Mouse (Mus musculus): ENCODE measurements around the gene 1700001P01Rik. TPM values are rescaled to one million over a fixed set of nuclear protein-coding genes. Genes with fewer than 3 reads are reported as not detected.

The 1700001P01Rik gene
- total and polyA plus RNA-seq, 2 experiments from 2014 or later = not detected

DNA sequence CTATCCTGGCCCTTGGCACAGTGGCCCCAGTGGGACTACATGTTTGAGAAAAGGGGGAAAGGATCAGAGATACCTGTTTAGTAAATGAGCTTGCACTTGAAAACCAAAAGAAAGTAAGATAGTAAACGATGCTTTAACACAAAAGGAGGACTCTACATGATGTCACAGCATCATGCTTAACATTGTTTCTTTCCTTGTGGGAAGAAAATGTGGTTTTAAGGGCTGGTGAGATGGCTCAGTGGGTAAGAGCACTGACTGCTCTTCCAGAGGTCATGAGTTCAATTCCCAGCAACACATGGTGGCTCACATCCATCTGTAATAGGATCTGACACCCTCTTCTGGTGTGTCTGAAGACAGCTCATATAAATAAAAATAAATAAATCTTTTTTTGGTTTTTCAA, 17.6 kb downstream of the 1700001P01Rik start:
- Histone ChIP-seq H3K4me2 (ENCODE audit: low read depth, low read length) (no peak overlapping the region), H3K27me3 (ENCODE audit: insufficient read depth, low read length) (no peaks in the 10 kb centered on the region), H3K9ac (replicated peaks; ENCODE audit: low read length) (no peak overlapping the region), H3K4me1 (ENCODE audit: insufficient read depth, low read length) (no peaks in the 10 kb centered on the region), H3K36me3 (ENCODE audit: insufficient read depth, low read length) (peaks cover 48% of the 10 kb centered on the region), H3K27ac (no peak overlapping the region), H3K4me3 (ENCODE audit: low read length) (no peak overlapping the region), H3K9me3 (ENCODE audit: low read length) (no peaks in the 10 kb centered on the region)
- DNase-seq (ENCODE audit: low spot score) (no peak), ATAC-seq (no peak)
- WGBS = 93% methylated on average over 1 of the region's 1 CpGs
- TF ChIP-seq CTCF (IDR thresholded peaks at IDR 0.05; ENCODE audit: low read depth) = no peak

DNA sequence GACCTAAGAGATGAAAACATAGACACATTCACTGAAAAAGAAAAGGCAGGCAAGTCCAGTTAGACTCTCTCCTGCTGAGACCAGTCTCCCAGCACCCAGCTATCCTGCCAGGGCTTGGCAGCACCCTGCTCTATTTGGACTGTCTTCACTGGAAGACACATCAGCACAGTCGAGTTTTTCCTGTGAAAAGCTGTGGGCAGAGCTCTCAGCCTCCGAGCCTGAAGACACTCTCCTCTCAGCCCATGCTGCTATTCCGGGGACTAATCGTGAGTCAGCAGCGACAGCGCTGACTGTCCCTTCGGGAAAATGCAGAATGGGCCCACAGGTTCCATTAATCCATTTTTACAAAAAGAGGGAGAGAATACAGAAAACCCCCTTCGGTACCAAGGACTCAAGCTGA, 22.4 kb downstream of the 1700001P01Rik start:
- no peak overlapping the region for H3K27ac ChIP-seq
- DNase-seq (ENCODE audit: low spot score) = no peak
- no peaks in the 10 kb centered on the region for H3K4me1 ChIP-seq (ENCODE audit: insufficient read depth, low read length)
- ATAC-seq = no peak
- H3K36me3 ChIP-seq (ENCODE audit: insufficient read depth, low read length) = peaks cover 60% of the 10 kb centered on the region
- no peak overlapping the region for H3K4me2 ChIP-seq (ENCODE audit: low read depth, low read length)
- no peak overlapping the region for H3K9ac ChIP-seq (replicated peaks; ENCODE audit: low read length)
- H3K27me3 ChIP-seq (ENCODE audit: insufficient read depth, low read length) = no peaks in the 10 kb centered on the region
- no peak for TF ChIP-seq CTCF (IDR thresholded peaks at IDR 0.05; ENCODE audit: low read depth)
- H3K9me3 ChIP-seq (ENCODE audit: low read length) = no peaks in the 10 kb centered on the region
- 91% methylated on average over 8 of the region's 8 CpGs for WGBS
- no peak overlapping the region for H3K4me3 ChIP-seq (ENCODE audit: low read length)

DNA sequence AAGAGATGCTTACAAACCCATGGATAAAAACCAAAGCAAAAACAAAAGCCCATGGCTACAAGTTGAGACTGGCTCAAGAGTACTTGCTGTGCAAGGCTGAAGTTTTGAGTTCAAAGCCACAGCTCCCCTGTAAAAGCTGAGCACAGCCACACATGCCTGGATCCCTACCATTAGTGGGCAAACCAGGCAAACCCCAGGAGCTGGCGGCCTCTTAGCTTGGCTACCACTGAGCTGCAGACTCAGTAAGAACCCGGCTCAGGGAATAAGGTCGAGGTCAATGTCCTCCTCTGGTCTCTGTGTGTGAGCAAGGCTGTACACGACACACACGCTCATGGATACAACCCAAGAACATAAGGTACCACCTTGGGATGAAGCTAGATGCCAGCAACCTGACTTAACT, 27.2 kb downstream of the 1700001P01Rik start:
- Histone ChIP-seq H3K27ac (no peak overlapping the region), H3K4me3 (ENCODE audit: low read length) (no peak overlapping the region), H3K4me2 (ENCODE audit: low read depth, low read length) (no peak overlapping the region), H3K9me3 (ENCODE audit: low read length) (no peaks in the 10 kb centered on the region), H3K36me3 (ENCODE audit: insufficient read depth, low read length) (peaks cover 48% of the 10 kb centered on the region), H3K4me1 (ENCODE audit: insufficient read depth, low read length) (peaks cover 1% of the 10 kb centered on the region), H3K9ac (replicated peaks; ENCODE audit: low read length) (no peak overlapping the region), H3K27me3 (ENCODE audit: insufficient read depth, low read length) (no peaks in the 10 kb centered on the region)
- DNase-seq (ENCODE audit: low spot score) (no peak), ATAC-seq (no peak)
- WGBS = 87% methylated on average over 5 of the region's 5 CpGs
- no peak for TF ChIP-seq CTCF (IDR thresholded peaks at IDR 0.05; ENCODE audit: low read depth)

DNA sequence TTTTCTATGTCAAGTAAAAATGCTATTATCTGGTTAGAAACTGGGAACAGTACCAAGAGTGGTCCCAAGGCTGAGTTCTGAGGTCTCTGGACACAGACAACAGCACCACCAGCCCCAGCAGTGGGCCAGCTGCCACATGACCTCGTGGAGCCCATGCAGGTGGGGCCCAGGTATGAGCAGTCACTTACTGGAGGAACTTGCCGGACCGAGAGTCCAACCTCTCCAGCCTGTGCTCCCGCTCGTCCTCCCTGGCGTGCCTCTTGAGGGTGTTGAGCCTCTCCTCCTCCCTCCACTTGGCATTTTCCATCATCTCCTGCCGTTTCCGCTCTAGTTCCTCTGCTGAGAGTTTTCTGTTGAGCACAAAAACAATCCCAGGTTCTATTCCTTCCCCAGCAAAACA, 27.9 kb downstream of the 1700001P01Rik start:
- Histone ChIP-seq H3K9ac (replicated peaks; ENCODE audit: low read length) (no peak overlapping the region), H3K36me3 (ENCODE audit: insufficient read depth, low read length) (peaks cover 41% of the 10 kb centered on the region)
- WGBS = 94% methylated on average over 8 of the region's 8 CpGs

DNA sequence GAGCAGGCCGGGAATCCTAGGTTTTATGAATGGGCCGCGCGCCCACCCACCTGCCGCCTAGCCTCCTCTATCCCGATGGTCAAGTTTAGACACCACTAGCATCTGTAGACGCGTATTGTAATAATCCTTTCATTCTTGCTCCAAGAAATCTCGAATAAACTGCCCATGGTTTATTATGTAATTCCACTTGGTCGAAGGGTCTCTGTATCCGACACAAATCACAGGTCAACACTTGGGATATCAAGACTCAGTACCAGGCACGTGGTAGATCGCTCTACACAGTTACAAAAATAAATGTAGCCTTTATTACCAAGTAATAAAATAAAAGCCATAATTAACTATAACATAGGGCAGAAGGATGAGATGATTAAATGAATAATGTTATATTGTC, 30.4 kb downstream of the 1700001P01Rik start:
- H3K4me1 ChIP-seq (ENCODE audit: insufficient read depth, low read length) = peaks cover 17% of the 10 kb centered on the region
- peak overlapping the region; percentile 78 for H3K4me2 ChIP-seq (ENCODE audit: low read depth, low read length)
- ATAC-seq (no peak), DNase-seq (ENCODE audit: low spot score) (no peak)
- H3K27me3 ChIP-seq (ENCODE audit: insufficient read depth, low read length) = no peaks in the 10 kb centered on the region
- peaks cover 27% of the 10 kb centered on the region for H3K36me3 ChIP-seq (ENCODE audit: insufficient read depth, low read length)
- no peaks in the 10 kb centered on the region for H3K9me3 ChIP-seq (ENCODE audit: low read length)
- no peak for TF ChIP-seq CTCF (IDR thresholded peaks at IDR 0.05; ENCODE audit: low read depth)
- no peak overlapping the region for H3K9ac ChIP-seq (replicated peaks; ENCODE audit: low read length)
- 0 out of 2 replicates have a peak overlapping the region, but pooled peaks have one; percentile 98 for H3K27ac ChIP-seq
- H3K4me3 ChIP-seq (ENCODE audit: low read length) = peak overlapping the region; percentile 75
- 8% methylated on average over 13 of the region's 13 CpGs for WGBS

More for the DNA sequence above, 27.9 kb downstream of the 1700001P01Rik start:
- H3K4me1 ChIP-seq (ENCODE audit: insufficient read depth, low read length) = peaks cover 8% of the 10 kb centered on the region
- no peak for ATAC-seq
- no peak for DNase-seq (ENCODE audit: low spot score)
- H3K9me3 ChIP-seq (ENCODE audit: low read length) = no peaks in the 10 kb centered on the region
- no peaks in the 10 kb centered on the region for H3K27me3 ChIP-seq (ENCODE audit: insufficient read depth, low read length)
- H3K27ac ChIP-seq = no peak overlapping the region
- no peak for TF ChIP-seq CTCF (IDR thresholded peaks at IDR 0.05; ENCODE audit: low read depth)
- no peak overlapping the region for H3K4me3 ChIP-seq (ENCODE audit: low read length)
- H3K4me2 ChIP-seq (ENCODE audit: low read depth, low read length) = no peak overlapping the region

DNA sequence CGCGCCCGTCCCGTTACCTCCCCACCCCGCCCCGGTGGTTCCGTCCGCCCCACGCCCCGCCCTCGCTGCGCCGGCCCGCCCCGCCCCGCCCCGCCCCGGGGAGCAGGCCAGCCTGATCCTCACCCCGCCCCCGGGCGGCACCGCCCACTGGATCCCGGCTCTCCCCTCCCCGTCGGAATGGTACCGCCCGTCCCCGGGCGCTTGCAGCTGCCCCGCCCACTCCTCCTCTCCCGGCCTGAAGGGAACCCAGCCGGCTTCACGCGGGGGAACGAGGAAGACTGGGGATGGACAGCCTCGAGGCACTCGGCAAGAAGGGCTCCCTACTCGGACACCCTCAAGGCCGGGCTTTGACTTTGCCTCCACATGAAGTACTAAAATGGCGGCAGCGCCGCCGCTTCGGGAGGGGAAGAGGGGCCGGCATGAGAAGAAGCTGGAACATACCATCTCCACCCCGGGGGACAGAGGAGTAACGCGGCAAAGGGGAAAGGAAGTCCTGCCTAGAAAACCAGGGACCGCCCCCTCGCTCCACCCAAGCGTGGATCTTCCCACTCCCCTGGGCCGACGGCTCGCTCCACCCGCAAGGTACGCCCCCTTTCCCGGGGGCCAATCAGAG, 30.9 kb downstream of the 1700001P01Rik start:
- Histone ChIP-seq H3K27me3 (ENCODE audit: insufficient read depth, low read length) (no peaks in the 10 kb centered on the region), H3K4me1 (ENCODE audit: insufficient read depth, low read length) (peaks cover 17% of the 10 kb centered on the region), H3K36me3 (ENCODE audit: insufficient read depth, low read length) (peaks cover 24% of the 10 kb centered on the region), H3K4me2 (ENCODE audit: low read depth, low read length) (peak overlapping the region; percentile 78), H3K4me3 (ENCODE audit: low read length) (peak overlapping the region; percentile 75), H3K9ac (replicated peaks; ENCODE audit: low read length) (peak overlapping the region; percentile 86), H3K27ac (peak overlapping the region; percentile 98), H3K9me3 (ENCODE audit: low read length) (no peaks in the 10 kb centered on the region)
- ATAC-seq = peak; percentile 96
- no peak for TF ChIP-seq CTCF (IDR thresholded peaks at IDR 0.05; ENCODE audit: low read depth)
- peak; percentile 99 for DNase-seq (ENCODE audit: low spot score)
- under 1% methylated on average over 36 of the region's 57 CpGs for WGBS

DNA sequence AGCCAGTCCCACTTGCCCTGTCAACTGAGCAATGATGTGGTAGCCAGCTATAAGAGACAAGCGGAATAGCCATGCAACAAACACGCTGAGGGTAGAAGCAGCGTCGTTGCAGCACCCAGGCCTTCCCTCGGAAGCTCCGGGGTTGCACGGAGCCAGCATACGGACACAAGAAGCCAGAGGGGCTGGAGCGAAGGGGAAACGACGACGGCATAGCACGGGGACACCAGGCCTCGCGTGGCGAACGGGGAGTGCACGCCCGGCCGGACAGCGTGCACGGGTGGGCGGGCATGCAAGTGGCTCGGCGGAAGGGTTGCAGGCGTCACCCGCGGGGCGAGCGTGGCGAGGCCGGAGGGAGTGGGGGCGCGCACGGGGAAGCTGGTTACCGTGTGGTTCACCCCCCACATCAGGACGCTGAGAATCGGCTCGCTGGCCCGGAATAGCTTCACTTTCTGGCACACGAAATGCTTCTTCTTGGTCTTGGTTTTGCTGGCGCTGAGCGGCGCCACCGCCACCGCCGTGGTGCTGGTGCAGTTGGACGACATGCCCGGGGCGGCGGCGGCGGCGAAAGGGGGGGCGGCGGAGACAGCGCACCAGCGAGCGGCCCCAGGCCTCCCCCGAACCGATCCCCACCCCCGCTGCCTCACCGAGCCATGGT, 31.5 kb downstream of the 1700001P01Rik start, which contains the start of gene Pip4k2b:
Gene Pip4k2b, minus strand, starts transcription at position 642 of the 655 bp plus-strand sequence.
- ATAC-seq = peak; percentile 61
- H3K27me3 ChIP-seq (ENCODE audit: insufficient read depth, low read length) = no peaks in the 10 kb centered on the region
- peak within 1 kb of the TSS; percentile 86 for H3K9ac ChIP-seq (replicated peaks; ENCODE audit: low read length)
- peak within 1 kb of the TSS; percentile 98 for H3K27ac ChIP-seq
- peak within 1 kb of the TSS; percentile 75 for H3K4me3 ChIP-seq (ENCODE audit: low read length)
- peak; percentile 68 for DNase-seq (ENCODE audit: low spot score)
- H3K4me2 ChIP-seq (ENCODE audit: low read depth, low read length) = peak within 1 kb of the TSS; percentile 78
- 0% methylated on average over 49 of the region's 63 CpGs for WGBS
- H3K36me3 ChIP-seq (ENCODE audit: insufficient read depth, low read length) = peaks cover 19% of the 10 kb centered on the region
- H3K9me3 ChIP-seq (ENCODE audit: low read length) = no peaks in the 10 kb centered on the region
- H3K4me1 ChIP-seq (ENCODE audit: insufficient read depth, low read length) = peaks cover 17% of the 10 kb centered on the region
- no peak for TF ChIP-seq CTCF (IDR thresholded peaks at IDR 0.05; ENCODE audit: low read depth)

Data from hindbrain, postnatal 0 days (tissue).